Mouse (Mus musculus) erythroblast, embryonic 14.5 days (primary cell): Measurements from ENCODE around the gene Smim20.

ENCODE experiments used
- GATA1 ChIP-seq: IDR thresholded peaks from 2 replicates; pipeline ENCODE4 v1.6.1; 2012; ENCODE audit warnings: low read length, inconsistent platforms, mixed read lengths
- TAL1 ChIP-seq: IDR thresholded peaks from 3 replicates; pipeline ENCODE4 v1.6.1; 2012; ENCODE audit warnings: low read length, inconsistent platforms, mixed read lengths

DNA sequence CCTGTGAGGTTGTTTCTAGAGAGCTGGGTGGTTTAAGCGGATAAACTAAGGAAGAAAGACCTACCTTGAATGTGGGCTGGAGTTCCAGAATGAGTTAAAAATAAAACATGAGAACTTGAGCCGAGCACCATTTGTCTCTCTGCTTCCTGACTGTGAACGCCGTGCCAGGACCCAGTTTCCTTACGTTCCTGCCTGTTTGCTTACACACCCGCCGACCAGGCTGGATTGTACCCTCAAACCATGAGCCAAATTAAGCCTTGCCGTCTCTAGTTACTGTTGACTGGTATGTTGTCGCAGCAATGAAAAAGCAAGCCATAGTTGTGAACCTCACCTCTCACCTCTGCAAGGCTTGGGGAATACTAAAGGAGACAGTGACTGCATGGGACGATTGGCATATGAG lies 4.9 kb upstream of the Smim20 start:
- TF ChIP-seq GATA1 (no peak), TAL1 (no peak)
